Mouse (Mus musculus) ES-E14 (cell line): ENCODE data around the gene Aes. TPM values are rescaled to one million over a fixed set of nuclear protein-coding genes. Genes with fewer than 3 reads are reported as not detected.
A peak's percentile ranks its signal among the peaks of the same experiment; 100 is the strongest.

ENCODE experiments used
- DNase-seq: peaks from one replicate; pipeline ENCODE4 v3.0.0-alpha.2; 2013; ENCODE audit warnings: low read depth, low spot score
- H3K27ac ChIP-seq: 2 replicates; pipeline ENCODE4 v1.5.1; 2012; ENCODE audit warnings: low read depth, mild to moderate bottlenecking, low read length, moderate library complexity, mixed read lengths; ENCODE audit not compliant: poor library complexity, insufficient read depth, severe bottlenecking
- H3K36me3 ChIP-seq: 2 replicates; pipeline ENCODE4 v1.6.1; 2012; ENCODE audit warnings: mild to moderate bottlenecking, low read length, moderate library complexity, mixed read lengths; ENCODE audit not compliant: control insufficient read depth, poor library complexity, insufficient read depth, severe bottlenecking
- H3K4me1 ChIP-seq, 2 experiments: fragments of 150-350 bp in 1 of 2; sonication (generic) in 1 of 2; 2 replicates each; pipeline ENCODE4 v1.6.1; 2012; ENCODE audit warnings: low read length in 2 of 2, mild to moderate bottlenecking in 1 of 2, mixed read lengths in 1 of 2; ENCODE audit not compliant: control insufficient read depth in 2 of 2, insufficient read depth in 2 of 2, poor library complexity in 1 of 2
- H3K4me3 ChIP-seq, 2 experiments: fragments of 150-350 bp in 1 of 2; sonication (generic) in 1 of 2; 2 replicates each; pipeline ENCODE4 v1.5.1; 2012; ENCODE audit warnings: low read length in 2 of 2, low read depth in 1 of 2, mild to moderate bottlenecking in 1 of 2, mixed read lengths in 1 of 2; ENCODE audit not compliant: insufficient read depth in 1 of 2, poor library complexity in 1 of 2, severe bottlenecking in 1 of 2
- H3K9ac ChIP-seq: 2 replicates; pipeline ENCODE4 v1.6.1; 2012; ENCODE audit warnings: low read depth, mild to moderate bottlenecking, low read length, mixed read lengths; ENCODE audit not compliant: poor library complexity, insufficient read depth, severe bottlenecking
- H3K9me3 ChIP-seq: fragments of 150-350 bp; sonication (generic); 2 replicates; pipeline ENCODE4 v1.6.1; 2012; ENCODE audit warnings: low read depth, mild to moderate bottlenecking, low read length; ENCODE audit not compliant: control insufficient read depth, insufficient read depth
- CHD2 ChIP-seq: IDR thresholded peaks from 2 replicates; pipeline ENCODE4 v1.6.1; 2014; ENCODE audit warnings: mild to moderate bottlenecking, low read depth, low read length, inconsistent platforms
- HCFC1 ChIP-seq: IDR thresholded peaks from 2 replicates; pipeline ENCODE4 v1.6.1; 2012; ENCODE audit warnings: low read length, inconsistent platforms, borderline replicate concordance; ENCODE audit not compliant: insufficient read depth
- MAFK ChIP-seq: IDR thresholded peaks from 2 replicates; pipeline ENCODE4 v1.6.1; 2014; ENCODE audit warnings: mild to moderate bottlenecking, low read depth, low read length, inconsistent platforms; ENCODE audit not compliant: insufficient read depth
- ZC3H11A ChIP-seq: IDR thresholded peaks from 2 replicates; pipeline ENCODE4 v1.6.1; 2012; ENCODE audit warnings: low read depth, mild to moderate bottlenecking, inconsistent platforms, low read length, borderline replicate concordance
- ZNF384 ChIP-seq: IDR thresholded peaks from 2 replicates; pipeline ENCODE4 v1.6.1; 2012; ENCODE audit warnings: low read depth, low read length, inconsistent platforms
- in situ Hi-C, 2 experiments: fragments of 600-800 bp; cut with MboI; formaldehyde crosslinking; loops; one replicate each; pipeline ENCODE4 v1.15.1; 2025; ENCODE audit warnings: low sequenced_read_pairs in 2 of 2, inconsistent platforms in 1 of 2; ENCODE audit not compliant: unreplicated experiment in 2 of 2
- total RNA-seq: library from RNA; depleted of rRNA; stranded (reverse); fragments of 300-350 nt; gene quantifications from 2 replicates; pipeline ENCODE4 v1.2.3, GENCODE M21; 2012

The Aes gene
- total RNA-seq, 1 experiment, result 145 TPM

- H3K4me3 ChIP-seq, result no peak overlapping the region
- in situ Hi-C loops, result no loop called here
- no peak overlapping the region for H3K27ac ChIP-seq
- TF ChIP-seq MAFK (no peak), HCFC1 (no peak), CHD2 (no peak), ZC3H11A (no peak), ZNF384 (no peak)
- H3K9me3 ChIP-seq, result no peaks in the 10 kb centered on the region
- H3K4me1 ChIP-seq, result peaks cover 0 to 9% of the 10 kb centered on the region in 2 experiments; a peak in 1 of 4 replicates
- no peak overlapping the region for H3K9ac ChIP-seq
- H3K36me3 ChIP-seq, result no peaks in the 10 kb centered on the region
- DNase-seq, result no peak
Measured at GRCm38 (mm10) chr10:81519227-81519977, 39.9 kb upstream of the Aes start.

- DNase-seq, result no peak
- no peak overlapping the region for H3K4me3 ChIP-seq
- H3K36me3 ChIP-seq, result no peaks in the 10 kb centered on the region
- H3K9ac ChIP-seq, result no peak overlapping the region
- TF ChIP-seq CHD2 (no peak), ZC3H11A (no peak), HCFC1 (no peak), ZNF384 (no peak), MAFK (no peak)
- no peak overlapping the region for H3K27ac ChIP-seq
- peaks cover 0 to 10% of the 10 kb centered on the region in 2 experiments; a peak in 1 of 4 replicates for H3K4me1 ChIP-seq
- H3K9me3 ChIP-seq, result no peaks in the 10 kb centered on the region
- in situ Hi-C loops, result no loop called here
Measured at GRCm38 (mm10) chr10:81519978-81520365, 39.3 kb upstream of the Aes start.

- Histone ChIP-seq H3K9ac (0 out of 2 replicates have a peak overlapping the region, but pooled peaks have one; percentile 12), H3K9me3 (no peaks in the 10 kb centered on the region), H3K36me3 (no peaks in the 10 kb centered on the region), H3K27ac (no peak overlapping the region), H3K4me3 (peak overlapping the region in 1 of 2 experiments; percentile 15; a peak in 1 of 4 replicates), H3K4me1 (peaks cover 0 to 11% of the 10 kb centered on the region in 2 experiments; a peak in 1 of 4 replicates)
- in situ Hi-C loops, result no loop called here
- no peak for DNase-seq
- no peak for TF ChIP-seq ZC3H11A
- no peak for TF ChIP-seq MAFK
- no peak for TF ChIP-seq HCFC1
- TF ChIP-seq ZNF384, result no peak
- TF ChIP-seq CHD2, result no peak
Measured at GRCm38 (mm10) chr10:81523142-81523541, 36.1 kb upstream of the Aes start.

- Histone ChIP-seq H3K36me3 (no peaks in the 10 kb centered on the region), H3K9me3 (no peaks in the 10 kb centered on the region), H3K4me3 (peak overlapping the region in 1 of 2 experiments; percentile 15; a peak in 2 of 4 replicates), H3K9ac (peak overlapping the region; percentile 12), H3K4me1 (peaks cover 0 to 11% of the 10 kb centered on the region in 2 experiments; a peak in 1 of 4 replicates), H3K27ac (no peak overlapping the region)
- in situ Hi-C loops, result no loop called here
- TF ChIP-seq MAFK (no peak), CHD2 (no peak), ZNF384 (no peak), HCFC1 (no peak), ZC3H11A (no peak)
- no peak for DNase-seq
Measured at GRCm38 (mm10) chr10:81523570-81523969, 35.7 kb upstream of the Aes start.
